Mouse (Mus musculus) intestine, embryonic 14.5 days (tissue): ENCODE results near the gene Bbx. TPM values are rescaled to one million over a fixed set of nuclear protein-coding genes. Genes with fewer than 3 reads are reported as not detected.

ENCODE experiments used
- ATAC-seq: fragments of 200-750 bp; cut with Nextera tagmentation; replicated peaks from 2 replicates; pipeline ENCODE4 v1.8.0; 2017; ENCODE audit warnings: low read depth, moderate number of reproducible peaks, moderate TSS enrichment, moderate library complexity; ENCODE audit not compliant: low FRiP score, low TSS enrichment
- DNase-seq: peaks from one replicate; pipeline ENCODE4 v3.0.0-alpha.2; 2018; ENCODE audit warnings: low spot score
- H3K27ac ChIP-seq: fragments of 300-500 bp; sonication (generic); 2 replicates; pipeline ENCODE4 v1.5.1; 2014; ENCODE audit warnings: low read depth, mild to moderate bottlenecking, control low read depth
- H3K27me3 ChIP-seq: fragments of 300-500 bp; sonication (generic); replicated peaks from 2 replicates; pipeline ENCODE4 v1.6.1; 2014; ENCODE audit warnings: low read length, control low read depth; ENCODE audit not compliant: control insufficient read depth, insufficient read depth
- H3K36me3 ChIP-seq: fragments of 300-500 bp; sonication (generic); 2 replicates; pipeline ENCODE4 v1.6.1; 2014; ENCODE audit warnings: low read length, control low read depth; ENCODE audit not compliant: control insufficient read depth, insufficient read depth
- H3K4me1 ChIP-seq: fragments of 300-500 bp; sonication (generic); replicated peaks from 2 replicates; pipeline ENCODE4 v1.6.1; 2014; ENCODE audit warnings: low read length, control low read depth, mixed read lengths; ENCODE audit not compliant: control insufficient read depth, insufficient read depth
- H3K4me2 ChIP-seq: fragments of 300-500 bp; sonication (generic); 2 replicates; pipeline ENCODE4 v1.6.1; 2014; ENCODE audit warnings: low read length
- H3K4me3 ChIP-seq: fragments of 300-500 bp; sonication (generic); 2 replicates; pipeline ENCODE4 v1.5.1; 2014; ENCODE audit warnings: low read depth, low read length, control low read depth, mixed read lengths
- H3K9ac ChIP-seq: fragments of 300-500 bp; sonication (generic); 2 replicates; pipeline ENCODE4 v1.6.1; 2014; ENCODE audit warnings: mild to moderate bottlenecking, low read length
- H3K9me3 ChIP-seq: fragments of 300-500 bp; sonication (generic); 2 replicates; pipeline ENCODE4 v1.6.1; 2016; ENCODE audit warnings: low read length, control low read depth; ENCODE audit not compliant: control insufficient read depth
- WGBS: fragments of 180-500 bp; shearing (Covaris S2); extraction: QIAGEN DNeasy Blood & Tissue Kit; methylation state at CpG from one replicate; pipeline ENCODE4 v1.1.7; 2014; 5-methylcytosine and 5-hydroxymethylcytosine counted together
- polyA plus RNA-seq: library from polyadenylated mRNA; unstranded; fragments of >200 nt; fragmentation: Nextera tagmentation; extraction: Ambion mirVana; gene quantifications from 2 replicates; pipeline ENCODE4 v1.2.1, GENCODE M21; 2014

Gene Bbx
- polyA plus RNA-seq, 1 experiment from 2014 or later, result 34.0 TPM

DNA sequence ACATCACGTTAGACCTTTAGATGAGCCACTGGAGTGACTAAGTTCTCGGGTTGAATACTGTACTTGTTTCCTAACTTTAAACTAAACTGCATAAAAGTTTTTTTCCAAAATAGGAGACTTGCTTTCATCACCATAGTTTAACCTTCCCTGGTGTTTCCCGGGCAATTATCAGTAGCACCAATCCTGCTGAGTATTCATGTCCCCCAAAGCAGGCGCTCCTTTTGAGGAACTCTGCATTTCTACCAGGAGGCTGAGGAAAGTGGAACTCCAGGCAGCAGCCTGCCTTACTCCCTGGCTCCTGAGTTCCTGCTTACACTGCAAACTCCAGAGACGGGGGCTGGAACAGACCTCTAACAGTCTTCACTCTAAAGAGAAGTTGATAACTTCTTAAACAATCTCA is 65.6 kb downstream of the Bbx start:
- H3K9me3 ChIP-seq, result no peaks in the 10 kb centered on the region
- no peak overlapping the region for H3K4me2 ChIP-seq
- ATAC-seq (no peak), DNase-seq (no peak)
- no peak overlapping the region for H3K27ac ChIP-seq
- no peak overlapping the region for H3K4me3 ChIP-seq
- WGBS, result 51% methylated on average over 5 of the region's 5 CpGs
- H3K27me3 ChIP-seq, result no peaks in the 10 kb centered on the region
- H3K4me1 ChIP-seq, result peaks cover 8% of the 10 kb centered on the region; the same call in 1 of the 2 replicates
- H3K9ac ChIP-seq, result no peak overlapping the region
- no peaks in the 10 kb centered on the region for H3K36me3 ChIP-seq

DNA sequence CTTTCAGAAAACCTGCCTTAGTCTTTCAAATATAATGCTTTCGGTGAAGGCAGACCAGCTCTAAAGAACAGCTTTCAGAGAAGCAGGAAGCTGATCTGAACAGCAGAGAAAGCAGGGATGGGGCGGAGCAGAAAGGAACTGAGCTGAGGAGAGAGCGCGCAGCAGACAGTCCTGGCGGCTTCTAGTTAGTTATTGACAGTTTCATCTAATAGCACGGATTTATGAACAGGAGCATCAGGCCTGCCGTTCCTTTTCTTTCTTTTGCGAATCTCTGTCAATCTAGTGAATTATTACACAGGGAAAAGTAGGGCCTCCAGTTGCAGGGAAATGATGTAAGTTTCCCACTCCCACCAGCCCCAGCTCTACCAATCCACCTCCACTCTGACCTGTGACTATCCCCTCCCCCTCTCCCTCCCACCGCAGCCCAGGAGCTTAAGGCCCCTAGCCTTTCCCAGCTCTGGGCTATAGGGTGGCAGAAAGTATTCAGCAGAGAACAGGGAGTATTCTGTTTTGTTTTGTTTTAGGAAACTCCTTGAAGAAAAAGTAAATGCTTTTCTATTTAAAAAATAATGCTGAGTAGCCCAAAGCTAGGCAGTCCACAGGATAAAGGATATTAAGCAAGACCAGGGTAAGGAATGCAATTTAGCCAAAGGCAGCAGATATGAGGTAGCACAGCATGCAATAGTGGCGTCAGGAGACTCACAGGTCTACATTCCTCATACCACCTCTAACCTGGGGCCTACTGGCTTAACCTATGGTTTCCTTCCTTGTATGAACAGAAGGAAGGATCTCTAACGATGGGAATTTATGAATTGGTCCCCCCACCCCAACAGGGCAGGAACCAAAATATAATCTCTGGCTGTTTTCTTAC is 67.8 kb downstream of the Bbx start:
- H3K9ac ChIP-seq, result peak overlapping the region; percentile 35
- H3K9me3 ChIP-seq, result no peaks in the 10 kb centered on the region
- 9% methylated on average over 11 of the region's 11 CpGs for WGBS

DNA sequence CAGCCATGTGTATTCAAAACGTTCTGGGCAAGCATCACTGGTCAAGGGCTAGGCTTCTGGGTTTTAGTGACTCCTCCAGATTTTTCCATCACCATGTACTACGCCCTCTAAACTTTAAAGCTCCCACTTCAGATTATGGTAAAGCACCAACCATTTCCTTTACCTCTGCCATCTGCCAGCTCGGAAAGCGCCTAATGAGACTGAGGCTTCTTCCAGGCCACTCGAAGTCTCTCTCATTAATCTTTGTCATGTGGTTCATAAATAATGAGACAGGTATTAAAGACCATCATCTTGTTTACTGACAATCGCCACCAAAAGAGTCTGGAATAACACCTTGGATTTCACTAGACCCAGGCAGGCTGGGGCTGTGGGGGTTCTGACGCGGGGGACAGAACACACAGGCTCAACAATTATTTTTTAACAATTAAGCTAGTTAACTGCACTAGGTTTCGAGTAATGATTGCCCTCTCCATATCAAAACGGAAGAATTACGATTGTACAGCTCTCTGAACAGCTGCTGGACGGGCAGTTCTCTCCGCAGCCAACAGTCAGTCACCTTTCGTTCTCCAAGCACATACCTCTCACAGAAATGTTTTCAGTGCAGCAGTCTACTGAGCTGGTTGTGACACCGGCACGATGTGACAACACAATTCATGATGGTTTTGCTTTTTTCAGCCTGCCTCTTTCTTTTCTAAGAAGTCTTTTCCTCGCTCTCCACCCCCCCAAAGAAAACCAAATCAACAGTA is 68.6 kb downstream of the Bbx start:
- Histone ChIP-seq H3K9me3 (no peaks in the 10 kb centered on the region), H3K36me3 (no peaks in the 10 kb centered on the region), H3K27ac (peak overlapping the region; percentile 54), H3K4me3 (peak overlapping the region; percentile 46), H3K27me3 (no peaks in the 10 kb centered on the region), H3K9ac (peak overlapping the region; percentile 35), H3K4me2 (peak overlapping the region; percentile 54), H3K4me1 (peaks cover 8% of the 10 kb centered on the region; the same call in 1 of the 2 replicates)
- DNase-seq (no peak), ATAC-seq (no peak)
- 36% methylated on average over 17 of the region's 17 CpGs for WGBS

More for the DNA sequence above, 67.8 kb downstream of the Bbx start:
- ATAC-seq (peak; percentile 91), DNase-seq (peak; percentile 76)
- Histone ChIP-seq H3K27ac (peak overlapping the region; percentile 54), H3K4me2 (peak overlapping the region; percentile 54), H3K27me3 (no peaks in the 10 kb centered on the region), H3K4me1 (peaks cover 8% of the 10 kb centered on the region; the same call in 1 of the 2 replicates), H3K4me3 (peak overlapping the region; percentile 46), H3K36me3 (no peaks in the 10 kb centered on the region)

DNA sequence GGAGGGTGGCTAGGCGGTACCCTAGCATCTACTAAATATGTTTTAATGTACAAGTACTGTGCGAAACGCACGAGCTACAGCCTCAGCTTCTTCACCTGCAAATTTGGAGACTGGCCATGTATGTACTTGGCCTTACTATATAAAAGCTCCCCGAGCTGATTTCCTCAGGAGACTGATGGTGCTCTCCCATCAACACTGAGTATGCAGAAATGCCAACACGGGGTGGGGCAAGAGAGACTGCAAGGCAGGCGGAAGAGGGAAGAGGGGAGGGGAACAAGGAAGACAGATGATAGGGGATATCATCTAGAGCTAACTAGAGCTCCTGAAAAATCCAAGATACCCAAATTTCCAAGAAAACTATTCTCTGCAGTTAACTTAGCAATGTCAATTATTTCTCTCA is 71.6 kb downstream of the Bbx start:
- Histone ChIP-seq H3K9me3 (no peaks in the 10 kb centered on the region), H3K27ac (no peak overlapping the region), H3K36me3 (no peaks in the 10 kb centered on the region), H3K9ac (no peak overlapping the region), H3K27me3 (no peaks in the 10 kb centered on the region), H3K4me2 (no peak overlapping the region), H3K4me1 (peaks cover 8% of the 10 kb centered on the region; the same call in 1 of the 2 replicates), H3K4me3 (no peak overlapping the region)
- DNase-seq (no peak), ATAC-seq (no peak)
- WGBS, result 75% methylated on average over 7 of the region's 7 CpGs

DNA sequence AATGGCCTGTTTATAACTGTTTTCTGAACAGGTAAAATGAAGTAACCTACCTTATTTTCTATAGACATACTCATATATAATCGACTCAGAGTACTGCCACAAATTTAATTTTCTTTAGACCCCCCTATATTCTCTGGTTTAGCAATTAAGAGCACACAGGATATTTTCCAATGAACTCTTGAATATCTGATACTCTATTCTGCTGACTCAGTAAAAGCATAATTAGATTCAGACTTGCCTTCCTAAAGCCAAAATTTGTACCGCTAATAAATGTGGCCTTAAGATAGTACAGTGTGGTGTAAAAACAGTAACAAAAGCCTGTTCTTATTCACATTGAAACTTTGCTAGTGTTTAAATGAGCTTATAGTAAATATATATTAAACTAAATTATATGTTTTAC is 102.5 kb downstream of the Bbx start:
- no peak overlapping the region for H3K4me2 ChIP-seq
- no peaks in the 10 kb centered on the region for H3K27me3 ChIP-seq
- 0 out of 2 replicates have a peak, but pooled peaks cover 4% of the 10 kb centered on the region for H3K36me3 ChIP-seq
- DNase-seq (no peak), ATAC-seq (no peak)
- no peak overlapping the region for H3K9ac ChIP-seq
- H3K27ac ChIP-seq, result no peak overlapping the region
- H3K4me3 ChIP-seq, result no peak overlapping the region
- WGBS, result 92% methylated on average over 2 of the region's 2 CpGs
- H3K9me3 ChIP-seq, result no peaks in the 10 kb centered on the region
- no peaks in the 10 kb centered on the region for H3K4me1 ChIP-seq

DNA sequence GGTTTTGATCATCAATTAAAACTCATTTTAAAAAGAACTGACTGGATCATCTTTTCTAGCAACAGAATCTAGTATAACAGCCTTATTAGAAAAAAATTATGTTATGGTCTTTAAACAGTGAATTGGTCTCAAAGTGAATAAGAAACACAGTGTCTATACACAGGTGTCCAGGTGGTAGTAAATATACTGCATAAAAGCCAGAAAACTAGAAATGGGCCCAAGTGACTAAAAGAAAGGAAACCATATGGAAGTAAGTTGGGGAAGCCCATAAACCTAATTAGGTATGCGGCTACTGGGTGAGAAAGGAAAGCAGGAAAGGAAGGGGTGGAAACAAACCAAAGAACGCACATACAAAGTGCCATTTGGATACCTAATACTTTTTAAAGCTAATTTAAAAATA is 107.4 kb downstream of the Bbx start:
- no peaks in the 10 kb centered on the region for H3K4me1 ChIP-seq
- no peak overlapping the region for H3K27ac ChIP-seq
- H3K4me3 ChIP-seq, result no peak overlapping the region
- no peak overlapping the region for H3K4me2 ChIP-seq
- DNase-seq (no peak), ATAC-seq (no peak)
- H3K9me3 ChIP-seq, result no peaks in the 10 kb centered on the region
- no peaks in the 10 kb centered on the region for H3K36me3 ChIP-seq
- no peaks in the 10 kb centered on the region for H3K27me3 ChIP-seq
- 96% methylated on average over 2 of the region's 2 CpGs for WGBS
- no peak overlapping the region for H3K9ac ChIP-seq

DNA sequence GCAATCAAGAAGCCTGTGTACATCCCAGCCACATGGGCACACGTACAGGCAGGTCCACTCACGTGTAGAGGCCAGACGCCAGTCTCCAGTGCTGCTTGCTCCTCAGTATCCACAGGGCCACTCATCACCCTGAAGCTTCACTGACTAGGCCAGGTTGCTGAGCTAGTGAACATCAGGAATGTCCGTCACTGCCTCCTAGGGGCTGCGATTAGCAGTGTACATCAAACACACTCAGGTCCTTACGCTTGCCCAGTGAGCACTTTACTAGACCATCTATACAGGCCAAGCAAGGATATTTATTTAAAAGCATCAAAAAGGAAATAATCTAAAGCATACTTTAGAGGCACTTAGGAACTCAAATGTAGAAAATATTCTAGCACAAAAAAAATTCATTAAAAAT is 107.9 kb downstream of the Bbx start:
- H3K27me3 ChIP-seq, result no peaks in the 10 kb centered on the region
- ATAC-seq (no peak), DNase-seq (no peak)
- H3K4me3 ChIP-seq, result no peak overlapping the region
- 87% methylated on average over 6 of the region's 6 CpGs for WGBS
- no peak overlapping the region for H3K4me2 ChIP-seq
- no peak overlapping the region for H3K9ac ChIP-seq
- no peaks in the 10 kb centered on the region for H3K36me3 ChIP-seq
- no peak overlapping the region for H3K27ac ChIP-seq
- no peaks in the 10 kb centered on the region for H3K4me1 ChIP-seq
- no peaks in the 10 kb centered on the region for H3K9me3 ChIP-seq

DNA sequence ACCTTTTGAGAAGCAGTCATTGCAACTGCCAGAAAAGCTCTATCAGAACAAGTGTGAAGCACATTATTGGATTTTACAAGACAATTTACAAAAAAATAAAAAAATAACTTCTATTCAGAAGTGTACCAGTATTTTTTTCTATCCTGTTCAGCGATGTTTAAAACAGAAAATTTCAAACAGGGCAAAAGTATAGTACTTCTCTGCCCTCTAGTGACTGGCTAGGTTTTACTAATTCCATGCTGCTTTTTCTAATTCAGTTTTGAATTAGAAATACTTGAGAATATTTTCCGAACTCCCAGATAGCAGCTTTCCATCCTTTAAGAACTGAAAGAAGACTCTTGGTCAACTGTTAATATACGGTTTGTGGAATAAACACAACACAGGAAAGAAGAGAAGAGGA is 110.8 kb downstream of the Bbx start:
- Histone ChIP-seq H3K4me2 (no peak overlapping the region), H3K9me3 (no peaks in the 10 kb centered on the region), H3K27me3 (no peaks in the 10 kb centered on the region), H3K9ac (no peak overlapping the region), H3K27ac (no peak overlapping the region), H3K4me3 (no peak overlapping the region), H3K36me3 (no peaks in the 10 kb centered on the region), H3K4me1 (no peaks in the 10 kb centered on the region)
- WGBS, result 86% methylated on average over 3 of the region's 3 CpGs
- DNase-seq (no peak), ATAC-seq (no peak)
